Mouse (Mus musculus) forebrain, embryonic 11.5 days (tissue): ENCODE measurements around the gene Surf1. TPM values are rescaled to one million over a fixed set of nuclear protein-coding genes. Genes with fewer than 3 reads are reported as not detected.
A peak's percentile ranks its signal among the peaks of the same experiment; 100 is the strongest.

ENCODE experiments used
- ATAC-seq: fragments of 200-750 bp; cut with Nextera tagmentation; replicated peaks from 2 replicates; pipeline ENCODE4 v1.8.0; 2017; ENCODE audit warnings: moderate TSS enrichment; ENCODE audit not compliant: low FRiP score
- DNase-seq: peaks from one replicate; pipeline ENCODE4 v3.0.0-alpha.2; 2017; ENCODE audit warnings: low spot score
- H3K27ac ChIP-seq: fragments of 300-500 bp; sonication (generic); 2 replicates; pipeline ENCODE4 v1.5.1; 2014; ENCODE audit warnings: low read depth, low read length
- H3K27me3 ChIP-seq: fragments of 300-500 bp; sonication (generic); 2 replicates; pipeline ENCODE4 v1.6.1; 2014; ENCODE audit warnings: mild to moderate bottlenecking, low read length, mixed read lengths; ENCODE audit not compliant: control insufficient read depth, insufficient read depth
- H3K36me3 ChIP-seq: fragments of 300-500 bp; sonication (generic); 2 replicates; pipeline ENCODE4 v1.6.1; 2014; ENCODE audit warnings: mild to moderate bottlenecking, low read length, moderate library complexity, mixed read lengths; ENCODE audit not compliant: control insufficient read depth, insufficient read depth
- H3K4me1 ChIP-seq: fragments of 300-500 bp; sonication (generic); replicated peaks from 2 replicates; pipeline ENCODE4 v1.6.1; 2014; ENCODE audit warnings: low read length, mixed read lengths; ENCODE audit not compliant: control insufficient read depth, insufficient read depth
- H3K4me2 ChIP-seq: fragments of 300-500 bp; sonication (generic); 2 replicates; pipeline ENCODE4 v1.6.1; 2014; ENCODE audit warnings: low read depth, mild to moderate bottlenecking, low read length, moderate library complexity, mixed read lengths; ENCODE audit not compliant: severe bottlenecking
- H3K4me3 ChIP-seq: fragments of 300-500 bp; sonication (generic); 2 replicates; pipeline ENCODE4 v1.5.1; 2014; ENCODE audit warnings: low read depth, low read length
- H3K9ac ChIP-seq: fragments of 300-500 bp; sonication (generic); 2 replicates; pipeline ENCODE4 v1.6.1; 2014; ENCODE audit warnings: low read length
- H3K9me3 ChIP-seq: fragments of 300-500 bp; sonication (generic); 2 replicates; pipeline ENCODE4 v1.6.1; 2016; ENCODE audit warnings: low read length, mixed read lengths; ENCODE audit not compliant: control insufficient read depth
- WGBS: fragments of 180-500 bp; shearing (Covaris S2); extraction: QIAGEN DNeasy Blood & Tissue Kit; methylation state at CpG from one replicate; pipeline ENCODE4 v1.1.7; 2014; 5-methylcytosine and 5-hydroxymethylcytosine counted together
- polyA plus RNA-seq: library from polyadenylated mRNA; unstranded; fragments of >200 nt; fragmentation: Nextera tagmentation; extraction: Ambion mirVana; gene quantifications from 2 replicates; pipeline ENCODE4 v1.2.1, GENCODE M21; 2014

Surf1 gene
- polyA plus RNA-seq, 1 experiment from 2014 or later = 44.1 TPM

DNA sequence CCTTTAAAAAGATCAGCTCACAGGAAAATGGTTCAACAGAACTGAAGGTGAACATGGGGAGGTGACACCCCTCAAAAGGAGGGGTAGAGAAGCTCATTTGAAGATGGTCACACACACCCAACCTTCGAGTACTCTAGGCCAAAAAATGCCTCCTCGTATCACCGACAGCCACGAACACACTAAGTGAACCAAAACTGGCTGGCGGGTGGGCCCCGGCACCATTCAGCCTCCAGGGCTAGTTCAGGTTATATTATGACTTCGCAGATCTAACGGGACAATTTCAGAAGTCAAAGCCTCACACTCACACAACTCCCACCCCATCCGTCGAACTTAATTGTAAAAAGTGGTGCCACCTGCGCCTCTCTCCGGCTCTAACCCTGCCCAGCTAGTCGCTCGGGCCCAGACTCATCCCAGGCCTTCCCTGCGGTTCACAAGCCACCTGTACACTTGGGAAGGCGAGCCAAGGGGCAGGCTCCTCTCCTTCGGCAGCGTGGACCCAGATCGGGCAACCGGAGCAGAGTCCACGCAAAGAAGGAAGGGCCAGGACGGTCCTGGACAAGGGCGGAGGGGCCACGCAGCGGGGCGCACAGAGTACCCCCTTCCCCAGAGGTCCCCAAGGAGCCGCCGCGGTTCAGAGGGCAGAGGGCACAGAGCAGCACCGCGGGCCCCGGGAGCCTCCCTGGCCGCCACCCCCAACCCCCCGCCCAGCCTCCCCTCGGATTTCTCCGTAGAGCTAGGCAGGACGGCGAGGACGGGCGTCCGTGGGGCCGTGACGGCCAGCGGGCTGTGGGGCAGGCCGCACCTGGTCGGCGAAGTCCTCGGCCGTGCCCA, 16.4 kb upstream of the Surf1 start:
- Histone ChIP-seq H3K9me3 (no peaks in the 10 kb centered on the region), H3K4me1 (peaks cover 8% of the 10 kb centered on the region), H3K9ac (peak overlapping the region; percentile 95), H3K27me3 (no peaks in the 10 kb centered on the region), H3K4me2 (peak overlapping the region; percentile 72), H3K27ac (peak overlapping the region; percentile 62), H3K36me3 (no peaks in the 10 kb centered on the region), H3K4me3 (peak overlapping the region; percentile 95)
- DNase-seq (no peak), ATAC-seq (peak; percentile 49)
- WGBS = 3% methylated on average over 43 of the region's 49 CpGs

DNA sequence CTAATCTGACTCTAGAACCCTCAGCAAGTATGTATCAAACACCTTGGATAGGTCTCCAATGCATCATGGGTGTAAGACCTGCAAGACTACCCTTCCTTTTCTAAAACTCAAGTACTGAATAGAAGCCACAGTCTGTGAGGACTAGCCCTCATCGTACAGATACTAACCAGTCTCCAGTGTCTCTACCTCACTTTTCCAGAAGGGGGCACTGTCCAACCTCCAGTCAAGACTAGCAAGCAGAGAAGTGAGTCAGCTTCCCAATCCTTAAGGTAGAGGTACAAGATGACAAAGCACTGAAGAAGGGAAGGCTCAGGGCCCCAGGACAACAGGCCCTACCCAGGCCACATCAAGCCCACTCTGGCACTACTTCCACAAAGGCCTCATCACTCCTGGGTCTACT, 14.1 kb upstream of the Surf1 start:
- H3K4me2 ChIP-seq = no peak overlapping the region
- H3K9ac ChIP-seq = no peak overlapping the region; the same call in 1 of the 2 replicates
- H3K9me3 ChIP-seq = no peaks in the 10 kb centered on the region
- 55% methylated on average over 1 of the region's 1 CpGs for WGBS
- no peak overlapping the region for H3K4me3 ChIP-seq
- no peaks in the 10 kb centered on the region for H3K27me3 ChIP-seq
- no peak overlapping the region for H3K27ac ChIP-seq
- H3K36me3 ChIP-seq = peaks cover under 1% of the 10 kb centered on the region; the same call in 1 of the 2 replicates
- ATAC-seq = no peak
- no peak for DNase-seq
- peaks cover 8% of the 10 kb centered on the region for H3K4me1 ChIP-seq

DNA sequence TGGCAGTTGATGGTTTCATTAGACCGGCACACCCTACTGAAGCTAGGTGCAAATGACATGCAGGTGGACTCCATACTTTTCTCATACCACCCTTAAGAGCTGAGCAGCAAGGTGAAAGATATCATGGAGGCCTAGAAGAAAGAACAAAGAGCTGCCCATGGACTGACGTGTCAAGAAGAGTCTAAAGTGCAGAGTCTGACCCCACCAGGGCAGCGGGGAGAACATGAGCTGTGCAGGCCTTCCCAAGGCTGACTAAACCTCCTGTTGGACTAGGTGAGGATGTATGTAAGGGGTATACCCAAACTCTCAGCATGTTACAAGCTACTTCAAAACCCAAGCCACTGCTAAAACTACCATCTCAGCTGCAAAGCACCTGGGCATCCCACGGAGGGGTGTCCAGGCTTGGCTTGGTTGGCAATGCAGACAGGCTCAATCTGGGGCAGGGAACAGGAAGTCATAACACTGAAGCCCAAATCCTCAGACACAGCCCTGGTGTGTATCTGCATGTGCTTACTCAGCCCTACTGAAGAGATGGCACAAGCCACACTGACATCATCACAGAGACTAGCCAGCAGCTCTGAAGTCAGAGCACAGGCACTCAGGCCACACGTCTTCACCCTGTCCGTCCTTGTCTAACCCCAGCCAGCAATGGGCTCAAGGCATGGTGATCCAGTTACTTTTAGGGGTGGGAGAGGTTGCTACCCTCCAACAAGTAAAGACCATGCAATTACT, 11.6 kb upstream of the Surf1 start:
- Histone ChIP-seq H3K27ac (no peak overlapping the region), H3K4me1 (peaks cover 8% of the 10 kb centered on the region), H3K36me3 (peaks cover 11% of the 10 kb centered on the region), H3K27me3 (no peaks in the 10 kb centered on the region), H3K9ac (no peak overlapping the region), H3K4me2 (no peak overlapping the region), H3K9me3 (no peaks in the 10 kb centered on the region), H3K4me3 (no peak overlapping the region)
- 92% methylated on average over 6 of the region's 6 CpGs for WGBS
- DNase-seq (no peak), ATAC-seq (no peak)

DNA sequence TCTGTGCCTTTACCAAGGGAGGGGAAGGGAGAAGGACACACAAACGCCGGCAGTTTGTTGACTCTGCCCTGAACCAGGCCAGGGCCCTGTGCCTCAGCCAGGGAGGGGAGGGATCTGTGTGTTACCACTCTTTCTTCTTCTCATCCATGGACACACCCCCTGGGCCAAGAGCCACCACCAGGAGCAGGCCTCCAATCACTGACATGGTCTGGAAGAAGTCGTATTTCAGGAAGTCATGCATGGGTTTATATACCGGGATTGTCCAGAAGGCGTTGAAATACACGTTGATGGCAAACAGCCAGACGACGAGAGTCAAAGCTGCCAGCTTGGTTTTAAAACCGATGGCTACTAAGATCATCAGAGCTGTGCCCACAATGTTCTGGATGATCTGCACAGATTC, 5.5 kb upstream of the Surf1 start:
- peaks cover 26% of the 10 kb centered on the region for H3K36me3 ChIP-seq
- no peak overlapping the region for H3K9ac ChIP-seq
- no peak overlapping the region for H3K4me3 ChIP-seq
- WGBS = 87% methylated on average over 9 of the region's 9 CpGs
- no peaks in the 10 kb centered on the region for H3K27me3 ChIP-seq
- no peak for ATAC-seq
- H3K9me3 ChIP-seq = no peaks in the 10 kb centered on the region
- no peak overlapping the region for H3K4me2 ChIP-seq
- no peak for DNase-seq
- H3K4me1 ChIP-seq = peaks cover 8% of the 10 kb centered on the region
- H3K27ac ChIP-seq = no peak overlapping the region

DNA sequence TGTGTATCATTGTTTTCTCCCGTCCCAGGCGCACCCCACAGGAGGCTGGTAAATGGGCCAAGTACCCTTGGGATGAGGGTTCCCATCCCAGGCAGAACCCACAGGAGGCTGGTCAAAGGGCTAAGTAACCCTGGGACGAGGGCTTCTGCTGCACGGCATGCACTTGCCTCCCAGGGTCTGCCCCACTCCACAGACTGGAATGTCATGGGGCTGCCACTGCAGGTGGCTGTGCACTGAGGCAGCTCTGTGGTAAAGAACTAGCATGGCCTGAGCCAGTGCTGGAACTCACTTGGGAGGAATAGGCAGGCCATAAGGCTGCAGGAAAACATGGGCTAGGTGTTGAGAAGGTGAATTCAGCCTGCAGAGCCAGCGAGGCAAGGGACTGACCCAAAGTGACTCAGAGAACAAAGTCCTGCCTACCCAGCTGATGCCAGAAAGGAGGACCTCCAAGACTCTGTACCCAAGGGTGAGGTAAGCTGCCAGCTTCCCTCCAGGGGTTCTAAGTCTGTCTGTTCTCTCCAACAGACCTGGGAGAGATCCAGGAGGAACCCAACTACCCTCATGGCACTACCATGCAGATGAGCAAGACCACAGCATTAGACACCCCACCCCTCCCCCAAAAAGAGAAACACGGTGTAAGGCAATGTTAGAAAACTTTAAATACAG, 4.0 kb upstream of the Surf1 start:
- ATAC-seq = no peak
- Histone ChIP-seq H3K4me2 (no peak overlapping the region), H3K27me3 (no peaks in the 10 kb centered on the region), H3K4me3 (no peak overlapping the region), H3K27ac (no peak overlapping the region), H3K9me3 (no peaks in the 10 kb centered on the region), H3K4me1 (peaks cover 13% of the 10 kb centered on the region), H3K36me3 (peaks cover 25% of the 10 kb centered on the region), H3K9ac (no peak overlapping the region)
- no peak for DNase-seq
- WGBS = 93% methylated on average over 6 of the region's 6 CpGs

DNA sequence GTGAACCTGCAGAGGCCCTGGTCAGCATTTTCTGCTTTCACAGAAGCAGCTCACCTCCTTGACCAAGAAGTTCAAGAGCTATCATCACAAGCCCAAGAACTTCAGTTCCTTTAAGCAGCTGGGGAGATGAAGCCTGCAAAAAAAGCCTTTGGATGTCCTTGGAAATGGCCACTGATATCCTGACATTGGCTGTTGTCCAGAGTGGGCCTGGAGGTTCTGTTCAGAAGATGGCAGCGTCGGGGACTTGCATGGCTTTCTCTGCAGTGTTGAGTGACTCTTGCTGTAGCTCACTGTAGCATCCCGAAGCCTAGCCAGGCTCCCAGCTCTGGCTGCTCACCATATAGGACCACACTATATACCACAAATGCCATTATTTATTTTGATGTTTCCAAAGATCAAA, 3.4 kb upstream of the Surf1 start:
- H3K27me3 ChIP-seq = no peaks in the 10 kb centered on the region
- DNase-seq = no peak
- no peak overlapping the region for H3K27ac ChIP-seq
- H3K9me3 ChIP-seq = no peaks in the 10 kb centered on the region
- H3K36me3 ChIP-seq = peaks cover 19% of the 10 kb centered on the region
- H3K9ac ChIP-seq = no peak overlapping the region
- no peak for ATAC-seq
- no peak overlapping the region for H3K4me2 ChIP-seq
- H3K4me1 ChIP-seq = peaks cover 14% of the 10 kb centered on the region
- no peak overlapping the region for H3K4me3 ChIP-seq
- WGBS = 92% methylated on average over 3 of the region's 3 CpGs

DNA sequence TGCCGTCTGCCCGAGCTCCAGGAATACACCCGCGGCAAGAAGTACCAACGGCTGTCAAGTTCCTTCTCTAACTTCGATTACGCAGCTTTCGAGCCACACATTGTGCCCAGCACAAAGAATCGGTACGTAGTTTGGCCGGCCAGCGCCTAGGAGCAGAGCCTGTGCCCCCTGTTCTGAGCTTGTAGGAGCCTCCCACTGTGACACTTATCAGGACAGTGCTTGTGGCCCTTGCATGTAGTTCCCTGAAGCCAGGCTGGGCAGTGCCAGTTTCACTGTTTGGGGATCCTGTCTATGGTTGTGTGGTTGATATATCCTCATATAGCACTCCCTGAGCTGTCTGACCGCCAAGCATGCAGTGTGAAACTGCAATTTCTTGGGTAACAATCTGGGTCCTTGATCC, 408 bp upstream of the Surf1 start:
- peaks cover 34% of the 10 kb centered on the region for H3K36me3 ChIP-seq
- H3K9ac ChIP-seq = peak overlapping the region; percentile 76

DNA sequence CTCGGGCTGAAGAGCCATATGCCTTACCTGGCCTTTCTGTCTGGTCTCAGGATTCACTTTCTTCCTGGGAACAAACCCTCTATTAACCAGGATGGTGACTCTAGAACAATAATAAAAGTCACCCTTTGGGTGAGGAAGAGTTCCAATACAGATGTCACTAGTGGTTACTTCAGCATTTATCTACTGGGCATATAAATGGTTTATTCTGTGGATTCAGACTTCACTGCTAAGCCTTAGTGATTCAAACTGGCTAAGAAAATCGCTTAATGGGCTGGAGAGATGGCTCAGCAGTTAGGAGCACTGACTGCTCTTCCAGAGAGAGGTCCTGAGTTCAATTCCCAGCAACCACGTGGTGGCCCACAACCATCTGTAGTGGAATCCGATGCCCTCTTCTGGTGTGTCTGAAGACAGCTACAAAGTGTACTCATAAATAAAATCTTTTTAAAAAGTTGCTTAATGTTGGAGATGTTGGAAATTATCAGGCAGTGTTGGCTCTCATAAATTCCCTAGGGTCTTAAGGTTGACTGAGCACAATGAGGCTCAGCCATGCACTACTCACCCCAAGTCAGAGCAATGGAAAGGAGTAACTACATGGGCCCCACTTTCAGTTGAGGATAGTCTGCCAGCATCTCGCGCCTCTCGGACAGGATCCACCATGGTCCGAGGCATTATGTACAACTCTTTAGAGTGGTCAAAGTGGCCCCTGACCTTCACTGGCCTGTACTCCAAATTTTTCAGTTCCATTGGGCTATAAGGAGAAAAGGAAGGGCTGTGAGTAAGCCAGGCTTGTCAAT, 2.0 kb downstream of the Surf1 start:
- Histone ChIP-seq H3K4me3 (no peak overlapping the region), H3K36me3 (peaks cover 24% of the 10 kb centered on the region; the same call in 1 of the 2 replicates), H3K4me2 (no peak overlapping the region)

More for the DNA sequence above, 408 bp upstream of the Surf1 start:
- no peaks in the 10 kb centered on the region for H3K27me3 ChIP-seq
- peak overlapping the region; percentile 58 for H3K4me3 ChIP-seq
- DNase-seq (no peak), ATAC-seq (peak; percentile 28; the same call in 1 of the 2 replicates)
- H3K4me1 ChIP-seq = peaks cover 19% of the 10 kb centered on the region
- 4% methylated on average over 13 of the region's 13 CpGs for WGBS
- no peaks in the 10 kb centered on the region for H3K9me3 ChIP-seq
- H3K27ac ChIP-seq = no peak overlapping the region; the same call in 1 of the 2 replicates
- peak overlapping the region; percentile 99 for H3K4me2 ChIP-seq

More for the DNA sequence above, 2.0 kb downstream of the Surf1 start:
- H3K4me1 ChIP-seq = peaks cover 19% of the 10 kb centered on the region
- ATAC-seq (no peak), DNase-seq (no peak)
- no peak overlapping the region for H3K9ac ChIP-seq
- H3K9me3 ChIP-seq = no peaks in the 10 kb centered on the region
- no peak overlapping the region for H3K27ac ChIP-seq
- WGBS = 68% methylated on average over 8 of the region's 8 CpGs
- no peaks in the 10 kb centered on the region for H3K27me3 ChIP-seq
